Mouse (Mus musculus) left cerebral cortex, postnatal 25 days (tissue): Measurements from ENCODE around the gene Nfat5. TPM values are rescaled to one million over a fixed set of nuclear protein-coding genes. Genes with fewer than 3 reads are reported as not detected.
A peak's percentile ranks its signal among the peaks of the same experiment; 100 is the strongest.

ENCODE experiments used
- DNase-seq, 2 experiments: peaks; one replicate each; pipeline ENCODE4 v3.0.0; 2022; ENCODE audit warnings: low spot score in 2 of 2, mixed read lengths in 1 of 2
- intact Hi-C: fragments of 180-260 bp; cut with DNase I; formaldehyde crosslinking; loops from one replicate; pipeline ENCODE4 v1.15.1; 2025
- total RNA-seq, 2 experiments: library from RNA; stranded (reverse); gene quantifications; 2 replicates each; pipeline ENCODE4 v1.2.3; 2021

Nfat5 gene
- total RNA-seq: 10 to 100 TPM; 54.4 to 56.2 TPM

DNA sequence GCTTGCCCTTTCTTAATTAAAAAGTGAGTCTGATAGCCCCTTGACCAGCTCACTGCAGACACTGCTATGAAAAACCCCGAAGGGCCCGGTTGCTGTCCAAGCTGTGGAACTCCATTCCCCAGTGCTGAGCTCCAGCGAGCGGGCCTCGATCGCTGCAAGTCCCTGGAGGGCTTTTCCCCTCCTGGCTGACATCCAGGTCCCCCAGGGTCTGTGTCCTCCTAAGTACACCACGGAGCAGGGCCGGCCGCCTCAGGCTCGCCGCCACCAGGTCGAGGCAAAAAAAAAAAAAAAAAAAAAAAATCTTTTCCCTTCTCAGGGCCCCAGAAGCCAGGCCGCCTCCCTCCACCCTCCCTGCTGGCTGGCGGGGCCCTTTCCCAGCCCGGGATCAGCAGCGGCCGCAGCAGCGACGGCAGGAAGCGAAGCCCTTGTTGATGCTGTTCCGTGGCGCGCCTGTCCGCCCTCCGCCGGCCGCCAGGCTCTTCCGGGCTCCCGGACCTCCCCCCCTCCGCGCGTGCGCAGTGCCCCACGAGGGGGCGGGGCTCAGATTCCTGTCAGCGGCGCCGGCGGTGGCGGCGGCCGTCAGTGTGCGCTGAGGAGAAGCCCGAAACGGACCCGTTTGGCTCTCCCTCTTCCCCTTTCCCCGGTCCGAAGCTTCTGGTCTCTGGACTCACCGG lies at the start of gene Nfat5:
Gene Nfat5, plus strand, starts transcription at position 543 of the 674 bp plus-strand sequence.
- DNase-seq: peak; percentile 97 to 98
- intact Hi-C loops: loop anchor here (5.0 kb wide), 1 partner anchor 86 kb away; no protein-coding TSS in a partner anchor

DNA sequence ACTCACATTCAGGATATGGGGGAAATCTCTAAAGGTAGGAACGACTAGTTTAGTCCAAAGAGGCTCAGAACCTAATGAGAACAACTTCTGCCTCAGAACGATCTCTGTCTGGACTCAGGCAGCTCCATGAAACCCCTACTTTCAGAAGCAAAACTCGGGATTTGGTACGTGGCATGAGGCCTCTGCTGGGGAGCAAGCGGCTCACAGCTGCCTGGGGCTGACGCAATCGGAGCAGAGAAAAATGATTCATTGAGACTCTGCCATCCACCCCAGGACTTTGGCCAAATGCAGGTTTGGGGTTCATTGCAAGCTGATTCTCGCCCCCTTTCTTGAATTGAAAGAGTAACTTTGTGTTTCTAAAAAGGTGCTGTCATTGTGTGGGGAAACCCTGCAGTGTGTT lies 49.1 kb upstream of the Nfat5 start:
- intact Hi-C loops: no loop called here
- DNase-seq: no peak

DNA sequence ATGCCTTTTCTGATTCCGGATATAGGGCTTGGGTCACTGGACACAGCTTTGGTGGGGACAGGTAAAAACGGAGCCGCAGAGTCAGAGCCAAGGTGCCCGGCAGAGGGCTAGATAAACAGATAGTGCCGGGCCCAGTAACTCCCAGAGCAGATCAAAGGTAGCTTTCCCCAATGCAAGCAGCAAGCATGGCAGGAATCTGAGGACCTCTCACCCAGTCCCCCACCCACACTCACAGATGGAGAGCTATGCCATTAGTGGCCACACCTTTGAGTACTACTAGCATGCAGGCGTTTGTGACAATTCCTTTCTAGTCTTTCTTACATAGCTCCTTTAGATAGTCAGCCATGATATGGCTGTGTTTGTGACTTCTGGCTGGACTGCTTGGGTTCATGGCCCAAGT lies 44.8 kb upstream of the Nfat5 start:
- no peak for DNase-seq
- intact Hi-C loops: no loop called here

DNA sequence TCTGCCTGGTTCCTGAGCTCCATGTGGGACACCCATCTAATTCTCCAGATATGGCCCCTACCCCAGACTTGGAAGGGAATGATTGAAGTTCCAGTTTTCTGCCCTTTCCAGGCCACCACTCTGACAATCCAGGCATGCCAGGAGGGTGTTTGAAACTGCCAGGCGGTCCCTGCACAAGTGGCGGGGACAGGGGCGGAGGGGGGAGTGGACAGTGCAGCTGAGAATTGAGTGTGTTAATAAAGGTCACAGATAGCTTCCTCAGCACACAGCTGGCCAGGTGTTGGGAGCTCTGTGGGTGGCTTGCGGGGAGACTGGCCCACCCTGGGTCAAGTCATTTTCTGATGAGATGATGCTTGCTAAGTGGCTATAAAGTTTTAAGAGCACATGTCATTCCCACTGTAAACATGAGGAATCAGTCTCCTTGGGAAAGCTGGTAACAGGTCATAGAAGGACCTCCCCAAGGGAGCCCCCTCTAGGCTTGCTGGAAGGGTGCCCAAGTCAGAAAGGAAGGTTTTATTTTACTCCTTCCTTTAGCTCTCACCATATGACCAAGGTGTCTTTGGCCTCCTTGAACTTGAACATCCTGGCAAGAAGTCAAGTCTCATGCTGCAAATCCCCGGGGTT lies 41.7 kb upstream of the Nfat5 start:
- no peak for DNase-seq
- intact Hi-C loops: no loop called here

DNA sequence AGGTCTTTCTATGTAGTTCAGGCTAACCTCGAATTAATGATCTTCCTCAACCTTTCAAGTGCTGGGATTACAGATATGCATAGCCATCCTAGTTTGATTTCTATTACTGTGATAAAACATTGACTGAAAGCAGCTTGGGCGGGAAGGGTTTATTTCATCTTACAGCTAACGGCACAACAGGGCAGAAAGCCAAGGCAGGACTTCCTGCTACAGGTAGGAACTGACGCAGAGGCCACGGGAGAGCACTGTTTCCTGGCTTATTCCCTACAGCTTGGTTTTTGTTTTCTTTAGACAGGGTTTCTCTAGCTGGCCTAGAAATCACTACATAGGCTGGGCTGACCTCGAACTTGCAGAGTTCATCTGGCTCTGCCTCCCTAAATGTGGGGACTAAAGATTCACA lies 40.1 kb upstream of the Nfat5 start:
- DNase-seq: no peak
- intact Hi-C loops: no loop called here

DNA sequence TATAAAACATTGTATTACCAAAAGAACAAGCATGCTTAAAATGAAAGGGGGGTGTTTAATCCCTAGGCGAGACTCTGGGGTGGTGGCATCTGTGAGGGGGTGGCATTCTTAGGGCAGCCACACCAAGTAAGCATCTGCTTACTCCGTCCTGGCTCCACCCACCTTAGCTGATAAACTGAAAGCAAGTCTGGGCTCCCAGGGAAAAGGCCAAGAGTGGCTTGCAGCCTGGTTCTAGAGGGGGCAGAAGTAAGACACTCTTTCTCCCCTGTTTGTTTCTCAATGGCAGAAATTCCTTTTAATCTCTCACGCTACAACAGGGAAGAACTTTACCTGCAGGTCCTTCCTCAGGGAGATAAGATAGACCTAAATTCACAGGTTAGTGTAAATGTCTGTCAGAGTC lies 38.9 kb upstream of the Nfat5 start:
- intact Hi-C loops: no loop called here
- no peak for DNase-seq

DNA sequence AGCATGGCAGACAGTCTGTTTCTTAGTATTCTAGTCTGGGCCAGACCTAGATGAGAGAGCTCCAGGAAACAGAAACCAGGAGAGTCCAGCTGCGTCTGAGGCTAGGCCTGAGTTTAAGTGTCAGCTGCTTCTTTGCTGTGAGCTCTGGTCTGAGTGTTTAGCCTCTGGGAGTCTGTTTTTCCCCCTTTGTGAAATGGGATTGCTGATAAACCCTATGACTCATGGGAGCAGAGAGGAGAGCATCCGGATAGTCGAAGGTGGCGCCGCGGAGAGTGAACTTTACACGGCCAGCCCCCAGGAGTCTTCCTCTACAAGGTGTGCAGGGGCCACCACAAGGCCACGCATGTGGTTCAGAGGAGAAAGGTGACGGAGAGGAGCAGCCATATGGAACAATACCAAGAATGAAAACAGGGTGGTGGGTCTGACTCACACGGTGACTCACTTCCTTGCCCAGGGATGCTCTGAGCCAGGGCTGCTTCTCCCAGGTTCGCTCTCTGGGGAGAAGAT lies 38.3 kb upstream of the Nfat5 start:
- peak in 1 of 2 experiments; percentile 26 for DNase-seq
- intact Hi-C loops: no loop called here

DNA sequence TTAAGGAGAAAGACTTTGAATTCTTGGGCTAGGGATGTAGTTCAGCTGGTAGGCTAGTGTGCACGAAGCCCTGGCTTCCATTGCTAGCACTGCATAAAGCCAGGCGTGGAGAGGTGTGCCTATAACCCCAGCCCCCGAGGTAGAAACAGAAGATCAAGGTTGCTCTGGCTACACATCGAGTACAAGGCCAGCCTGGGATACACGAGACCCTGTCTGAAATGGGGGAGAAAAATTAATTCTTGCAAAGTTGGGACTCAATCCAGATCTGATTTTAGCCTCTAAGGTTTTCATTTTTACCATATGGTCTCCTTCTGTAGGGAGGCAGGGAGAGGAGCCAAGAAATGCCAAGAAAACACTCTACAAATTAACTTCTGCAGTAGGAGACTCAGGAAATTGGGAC lies 36.0 kb upstream of the Nfat5 start:
- intact Hi-C loops: no loop called here
- peak; percentile 48 to 80 for DNase-seq

DNA sequence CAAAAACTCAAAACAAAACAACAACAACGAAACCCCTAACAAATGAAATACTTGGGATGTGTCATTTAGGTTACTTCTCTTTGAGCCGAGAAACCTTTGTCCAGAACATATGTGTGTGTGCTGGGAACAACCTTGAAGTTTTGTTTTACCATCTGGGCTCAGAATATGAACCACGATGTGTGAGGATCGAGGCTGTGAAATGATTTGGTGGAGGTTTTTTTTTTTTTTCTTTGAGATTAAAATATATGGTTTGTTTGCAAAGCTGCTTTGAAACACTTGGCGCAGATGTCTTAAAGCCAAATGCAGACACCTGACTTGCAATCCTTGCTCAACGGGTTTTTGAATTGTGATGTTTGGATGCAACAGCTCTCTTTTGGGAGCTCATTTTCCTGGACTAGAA lies 33.1 kb upstream of the Nfat5 start:
- intact Hi-C loops: no loop called here
- peak in 1 of 2 experiments; percentile 48 for DNase-seq

DNA sequence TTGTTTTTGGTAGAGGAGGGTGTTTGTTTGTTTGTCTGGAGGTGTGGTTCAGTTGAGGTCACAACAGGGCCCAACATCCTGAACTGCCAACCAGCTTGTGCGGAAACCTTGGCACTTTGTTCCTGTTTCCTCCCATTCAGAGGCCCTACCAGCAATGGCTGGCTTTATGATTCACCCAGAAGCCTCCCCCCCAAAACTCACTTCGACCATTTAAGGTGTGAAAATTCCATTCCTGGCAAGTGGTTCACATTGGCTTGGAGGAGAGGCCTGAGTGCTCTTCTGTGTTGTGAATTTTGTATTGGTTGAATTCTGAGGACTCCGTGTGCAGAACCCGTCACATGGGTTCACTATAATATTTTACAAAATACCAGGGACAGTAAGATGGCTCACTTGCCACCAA lies 32.1 kb upstream of the Nfat5 start:
- no peak for DNase-seq
- intact Hi-C loops: no loop called here

DNA sequence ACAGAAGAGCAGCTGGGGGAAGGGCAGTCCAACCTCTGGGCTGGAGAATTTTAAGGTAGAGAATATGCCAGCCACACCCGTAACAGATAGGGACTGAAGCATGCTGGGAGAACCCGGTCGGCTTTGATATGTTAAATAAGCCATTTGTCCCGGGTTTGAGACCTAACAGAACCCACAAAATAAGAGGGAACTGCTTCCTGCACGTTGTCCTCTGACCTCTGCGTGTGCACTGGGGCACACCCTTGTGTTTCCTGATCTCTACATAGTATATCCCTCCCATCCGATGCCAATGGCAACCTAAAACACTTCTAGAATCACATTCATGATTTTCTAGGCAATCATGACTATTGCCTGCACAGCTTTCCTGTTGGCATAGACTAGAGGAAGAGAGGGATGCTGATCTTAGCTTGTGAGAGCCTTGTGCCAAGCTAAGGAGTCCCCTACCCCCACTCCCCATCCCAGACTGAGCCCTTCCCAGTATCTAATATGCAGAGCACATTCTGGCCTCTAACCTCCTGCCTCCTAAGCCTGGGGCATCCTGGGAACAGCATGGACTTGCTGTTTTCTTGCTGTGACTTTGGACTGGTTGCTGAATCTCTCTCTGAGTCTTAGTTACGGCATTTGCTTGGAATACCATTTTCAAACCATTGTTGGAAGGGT lies 31.1 kb upstream of the Nfat5 start:
- DNase-seq: no peak
- intact Hi-C loops: no loop called here

DNA sequence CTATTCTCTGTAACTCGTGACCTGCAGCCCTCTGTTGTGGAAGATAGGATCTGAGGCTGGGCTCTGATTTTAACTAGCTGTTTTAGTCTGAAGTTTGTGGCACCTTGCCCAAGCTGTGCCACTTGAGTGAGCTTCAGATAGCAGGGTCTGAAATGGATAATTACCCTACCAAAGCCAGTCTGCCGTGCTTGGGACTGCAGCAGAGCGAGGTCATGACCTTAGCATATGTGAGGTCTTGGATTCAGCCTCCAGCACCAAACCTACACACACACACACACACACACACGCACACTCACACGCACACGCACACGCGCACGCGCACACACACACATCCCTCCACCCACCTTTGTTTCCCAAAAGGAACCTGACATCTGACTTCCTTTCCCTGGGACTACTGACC lies 27.5 kb upstream of the Nfat5 start:
- intact Hi-C loops: no loop called here
- no peak for DNase-seq

DNA sequence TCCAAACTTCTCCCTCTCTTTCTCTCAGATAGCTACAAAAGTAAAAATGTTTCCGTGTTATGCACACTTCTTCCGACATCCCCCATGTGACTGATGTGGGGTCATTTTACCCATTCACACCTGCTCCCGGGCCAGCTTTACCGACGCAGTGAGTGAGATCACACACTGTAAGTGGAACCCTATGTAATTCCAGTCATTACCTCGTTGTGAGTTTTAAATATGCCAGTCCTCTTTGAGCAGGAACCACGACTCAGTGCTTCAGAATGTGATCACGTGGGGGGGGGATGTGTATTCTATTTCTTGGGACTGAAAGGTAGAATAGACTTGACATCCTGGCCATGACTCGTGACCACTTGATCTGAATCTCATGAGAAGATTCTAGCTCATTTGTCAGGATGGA lies 24.8 kb upstream of the Nfat5 start:
- intact Hi-C loops: no loop called here
- DNase-seq: no peak

DNA sequence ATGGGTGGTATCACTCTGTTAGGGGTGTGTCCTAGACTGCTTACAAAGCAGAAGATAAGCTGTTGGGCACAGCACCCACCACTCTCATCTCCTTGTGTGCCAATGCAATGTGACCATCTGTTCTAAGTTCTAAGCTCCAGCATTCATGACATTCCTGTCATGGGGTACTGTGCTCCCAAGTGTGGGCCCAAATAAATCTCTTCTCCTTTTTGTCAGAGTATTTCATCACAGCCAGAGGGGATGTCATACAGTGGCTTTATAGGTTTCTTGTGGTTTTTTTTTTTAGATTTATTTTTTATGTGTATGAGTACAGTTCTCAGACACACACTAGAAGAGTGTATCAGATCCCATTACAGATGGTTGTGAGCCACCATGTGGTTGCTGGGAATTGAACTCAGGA lies 24.1 kb upstream of the Nfat5 start:
- intact Hi-C loops: no loop called here
- no peak for DNase-seq

DNA sequence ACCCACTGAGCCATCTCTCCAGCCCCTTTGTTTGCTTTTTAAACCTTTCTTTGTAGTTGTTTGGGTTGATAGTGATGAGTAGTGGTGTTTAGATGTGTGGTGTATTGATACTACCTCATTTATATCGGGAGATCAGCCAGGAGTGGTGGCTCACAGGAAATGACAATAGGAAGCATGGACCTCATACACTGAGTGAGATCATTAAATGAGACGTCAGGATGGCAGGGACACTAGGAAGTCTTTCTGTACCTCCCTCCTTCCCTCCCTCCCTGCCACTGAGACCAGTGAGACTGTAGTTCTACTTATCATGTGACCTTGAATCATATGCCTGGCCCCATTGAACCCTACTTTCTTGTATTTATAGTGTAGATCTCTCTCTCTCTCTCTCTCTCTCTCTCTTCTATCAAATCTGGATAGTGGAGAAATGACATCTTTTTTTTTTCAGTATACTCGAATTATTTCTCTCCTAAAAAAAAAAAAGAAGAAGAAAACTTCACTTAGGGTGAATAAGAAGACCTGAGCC lies 23.6 kb upstream of the Nfat5 start:
- intact Hi-C loops: no loop called here
- DNase-seq: no peak

DNA sequence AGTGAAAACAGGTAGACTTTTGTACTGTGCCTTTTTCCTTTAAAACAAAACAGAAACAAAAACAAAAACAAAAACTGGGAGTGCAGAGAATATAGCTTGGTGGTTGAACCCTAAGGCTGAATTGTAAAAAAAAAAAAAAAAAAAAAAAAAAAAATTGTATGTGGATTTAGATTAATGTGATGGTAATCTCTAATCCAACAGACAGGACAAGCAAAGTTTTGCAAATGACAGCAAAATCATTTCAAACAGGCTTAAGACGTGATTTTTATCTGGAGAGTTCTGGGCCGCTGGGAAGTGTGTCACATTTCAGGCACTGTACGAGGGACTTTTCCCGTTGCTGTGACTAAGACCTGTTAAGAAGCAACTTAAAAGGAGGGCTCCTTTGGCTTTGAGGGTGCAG lies 23.0 kb upstream of the Nfat5 start:
- intact Hi-C loops: no loop called here

DNA sequence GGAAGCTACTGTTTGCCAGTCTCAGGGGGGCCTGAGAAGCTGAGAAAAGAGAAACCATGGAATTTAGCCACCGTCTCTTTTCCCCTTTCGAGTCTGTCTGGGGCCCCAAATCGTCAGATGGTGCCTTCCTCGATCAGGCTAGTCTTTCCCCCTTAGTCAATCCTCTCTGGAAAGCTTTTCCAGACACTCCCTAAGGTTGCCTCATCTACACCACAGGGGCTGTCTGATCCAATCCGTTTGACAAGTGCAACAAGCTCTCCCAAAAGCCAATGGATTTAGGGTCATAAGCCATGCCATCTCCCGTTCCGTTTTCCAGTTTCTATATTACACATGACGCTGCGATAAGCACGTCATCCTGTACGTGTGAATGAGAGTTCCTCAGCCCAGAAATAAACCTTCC lies 22.5 kb upstream of the Nfat5 start:
- no peak for DNase-seq
- intact Hi-C loops: no loop called here

More for the DNA sequence above, 23.0 kb upstream of the Nfat5 start:
- no peak for DNase-seq

DNA sequence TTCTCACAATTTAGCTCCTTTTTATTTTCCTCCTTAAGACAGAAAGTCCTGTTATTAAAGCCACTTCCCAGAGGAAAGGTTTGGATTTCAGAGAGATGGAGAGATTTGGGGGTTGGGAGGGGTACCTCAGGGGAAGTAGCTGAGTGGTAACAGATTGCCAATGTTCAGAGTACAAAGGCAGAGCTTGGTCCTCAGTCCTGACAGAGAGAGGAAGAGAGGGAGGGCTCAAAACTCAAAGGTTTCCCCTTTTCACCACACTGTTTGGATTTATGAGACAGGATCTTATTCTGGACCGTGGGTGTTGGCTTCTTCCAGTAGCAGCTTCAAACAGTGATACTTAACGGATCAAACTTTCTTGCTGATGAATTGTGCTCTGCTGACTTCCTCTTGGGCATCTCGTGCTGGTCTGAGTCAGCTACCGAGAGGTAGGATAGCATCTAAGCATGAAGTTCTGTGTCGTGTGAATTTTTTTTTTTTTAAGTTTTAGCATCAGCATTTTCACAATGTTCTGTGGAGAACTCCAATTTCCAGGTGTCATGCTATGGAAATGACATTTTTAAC lies 15.9 kb upstream of the Nfat5 start:
- intact Hi-C loops: no loop called here
- no peak for DNase-seq

DNA sequence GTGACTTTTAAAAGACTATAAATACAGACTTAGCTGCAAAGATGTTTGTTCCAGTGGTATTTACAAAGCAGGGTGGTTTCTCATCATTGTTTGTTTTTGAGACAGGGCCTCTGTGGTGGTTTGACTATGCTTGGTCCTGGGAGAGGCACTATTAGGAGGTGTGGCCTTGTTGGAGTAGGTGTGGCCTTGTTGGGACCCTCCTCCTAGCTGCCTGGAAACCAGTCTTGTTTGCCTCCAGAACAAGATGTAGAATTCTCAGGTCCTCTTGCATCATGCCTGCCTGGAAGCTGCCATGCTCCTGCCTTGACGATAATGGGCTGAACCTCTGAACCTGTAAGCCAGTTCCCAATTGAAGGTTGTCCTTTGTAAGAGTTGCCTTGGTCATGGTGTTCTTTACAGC lies 14.7 kb upstream of the Nfat5 start:
- intact Hi-C loops: no loop called here
- no peak for DNase-seq

DNA sequence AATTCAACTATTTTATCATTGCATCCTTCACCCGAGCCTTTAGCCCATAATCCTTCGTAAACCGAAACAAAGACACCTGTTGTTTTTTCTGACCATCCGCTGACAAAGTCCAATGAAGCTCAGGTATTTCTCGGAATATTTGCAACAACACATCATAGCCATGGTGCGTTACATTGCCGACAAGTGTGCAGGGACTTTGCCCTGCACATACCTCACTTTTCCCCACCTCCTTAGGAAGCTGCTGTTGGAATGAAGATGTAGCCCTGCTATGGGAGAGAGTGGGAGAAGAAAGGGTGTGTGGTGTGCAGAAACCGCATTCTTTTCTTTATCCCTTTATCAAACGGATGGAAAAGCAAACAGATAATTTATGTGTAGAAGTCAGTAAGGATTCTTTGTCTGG lies 6.6 kb upstream of the Nfat5 start:
- intact Hi-C loops: no loop called here
- DNase-seq: no peak
